Mouse (Mus musculus): Measurements from ENCODE around the gene Obsl1.

The Obsl1 gene

DNA sequence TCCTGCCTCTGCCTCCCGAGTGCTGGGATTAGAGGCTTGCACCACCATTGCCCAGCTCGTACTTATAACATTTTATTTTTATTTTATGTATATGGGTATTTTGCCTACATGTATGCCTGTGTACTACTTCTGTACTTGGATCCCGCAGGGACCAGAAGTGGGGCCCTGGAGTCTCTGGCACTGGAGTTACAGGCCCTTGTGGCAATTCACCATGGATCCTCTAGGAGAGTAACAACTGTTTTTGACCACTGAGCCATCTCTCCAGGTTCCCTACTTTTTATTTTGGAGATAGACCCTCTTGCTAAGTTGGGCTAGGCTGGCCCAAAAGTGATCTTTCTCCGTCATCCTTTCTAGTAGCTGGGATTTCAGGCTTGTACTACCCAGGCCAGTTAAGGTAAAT lies 12.2 kb upstream of the Obsl1 start:
- no peak for DNase-seq (ENCODE audit: low read depth, low spot score)

GRCm38 (mm10) chr1:75517984-75518383 lies 11.7 kb upstream of the Obsl1 start:
- DNase-seq (ENCODE audit: low read depth, low spot score) = no peak

DNA sequence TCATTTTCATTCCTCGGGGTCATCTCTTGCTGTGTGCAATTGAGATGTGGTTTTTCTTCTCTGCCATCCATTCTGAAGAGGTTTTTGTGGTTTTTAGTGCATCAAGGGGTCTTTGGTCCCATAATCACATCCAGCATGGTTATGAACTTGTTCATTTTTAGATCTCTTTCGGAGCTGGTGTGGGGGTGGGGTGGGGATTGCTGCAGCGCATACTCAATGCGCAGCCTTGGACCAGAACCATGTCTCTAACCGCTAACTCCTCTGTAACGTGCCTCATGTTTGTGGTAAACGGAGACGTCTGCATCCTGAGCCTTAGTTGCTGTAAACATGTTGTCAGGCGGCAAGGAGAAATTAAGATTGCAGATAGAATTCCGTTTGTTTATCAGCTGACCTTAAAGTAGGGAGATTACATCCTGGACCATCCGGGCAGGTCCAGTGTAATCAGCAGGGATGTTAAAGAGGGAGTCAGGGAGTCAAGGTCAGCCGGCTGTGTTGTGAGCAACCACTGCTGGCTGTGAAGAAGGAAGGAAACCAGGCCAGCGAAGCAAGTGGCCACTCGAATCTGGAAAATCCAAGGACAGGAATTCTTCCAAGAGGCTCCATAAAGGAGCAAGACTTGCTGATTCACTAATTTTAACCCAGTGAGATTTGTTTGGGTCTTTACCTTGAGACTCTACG lies 10.6 kb upstream of the Obsl1 start:
- DNase-seq (ENCODE audit: low read depth, low spot score) = no peak

DNA sequence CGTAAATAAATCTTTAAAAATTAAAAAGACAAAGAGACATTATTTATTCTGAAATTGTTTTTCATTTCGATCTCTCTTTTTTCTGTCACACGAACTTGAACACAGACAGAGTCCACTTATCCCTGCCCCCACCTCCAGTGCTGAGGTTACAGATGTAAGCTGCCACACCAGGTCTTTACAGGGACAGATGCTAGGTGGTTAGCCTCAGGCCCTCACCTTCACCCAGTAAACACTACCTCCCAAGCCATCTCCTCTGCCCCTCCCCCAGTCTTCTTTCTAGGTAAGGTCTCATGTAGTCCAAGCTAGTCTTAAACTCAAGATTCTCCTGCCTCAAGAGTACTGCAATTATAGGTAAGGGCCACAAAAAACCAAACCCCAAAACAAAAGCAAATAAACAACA lies 6.3 kb upstream of the Obsl1 start:
- no peak for DNase-seq (ENCODE audit: low read depth, low spot score)

DNA sequence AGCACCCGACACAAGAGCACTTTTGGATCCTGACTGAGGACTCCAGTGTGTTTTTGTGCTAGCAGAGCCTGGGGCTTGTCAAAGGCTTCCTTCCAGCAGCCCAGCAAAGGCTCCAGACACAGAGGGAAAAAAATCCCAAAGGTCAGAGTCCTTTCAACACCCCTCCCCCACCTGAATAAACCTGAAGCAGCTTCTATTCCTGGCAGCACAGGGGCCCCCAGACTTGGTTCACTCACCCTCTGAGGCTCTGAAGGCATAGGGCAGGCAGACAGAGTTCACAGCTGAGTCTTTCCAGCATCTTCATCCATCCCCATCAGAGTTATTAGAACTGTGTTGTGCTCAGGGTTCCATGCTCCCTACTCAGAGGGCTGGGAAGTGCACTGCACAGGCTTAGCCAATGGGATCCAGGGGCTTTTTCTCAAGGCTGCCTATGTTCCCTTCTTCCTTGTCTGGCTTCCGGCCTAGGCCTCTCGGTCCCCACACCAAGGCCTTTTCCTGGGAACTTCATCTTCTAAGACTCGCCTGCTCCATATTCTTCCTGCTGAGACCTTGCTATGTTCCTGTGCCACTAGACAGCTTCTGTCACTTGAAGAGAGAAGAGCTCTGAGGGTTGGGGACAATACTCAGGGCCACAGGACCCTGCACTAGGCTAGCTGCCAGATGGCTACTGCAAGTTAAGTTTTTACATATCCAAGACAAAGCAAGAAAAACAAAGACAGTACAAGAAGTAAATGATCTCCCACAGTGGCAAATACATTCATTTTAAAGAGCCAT lies 5.4 kb upstream of the Obsl1 start:
- no peak for DNase-seq (ENCODE audit: low read depth, low spot score)

DNA sequence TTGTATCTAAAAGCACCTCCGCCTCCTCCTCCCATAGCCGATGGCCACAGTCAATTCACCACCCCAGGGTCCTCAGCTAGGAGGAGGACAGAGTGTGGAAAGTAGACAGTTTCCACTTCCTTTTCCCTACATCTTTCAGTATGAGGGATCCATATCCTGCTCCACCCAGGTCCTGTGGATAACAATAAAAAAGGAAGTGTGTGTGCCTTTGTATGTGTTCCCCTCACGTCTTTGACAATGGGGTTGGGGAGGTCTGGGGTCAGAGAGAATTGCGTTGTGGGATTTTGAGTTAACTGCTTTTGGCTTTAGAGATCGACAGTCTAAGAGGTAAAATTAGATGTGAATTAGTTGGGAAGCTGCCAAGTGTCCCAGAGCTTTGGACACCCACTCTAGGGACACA lies 3.9 kb upstream of the Obsl1 start:
- DNase-seq (ENCODE audit: low read depth, low spot score) = no peak

GRCm38 (mm10) chr1:75509586-75509985 lies 3.3 kb upstream of the Obsl1 start:
- DNase-seq (ENCODE audit: low read depth, low spot score) = no peak

DNA sequence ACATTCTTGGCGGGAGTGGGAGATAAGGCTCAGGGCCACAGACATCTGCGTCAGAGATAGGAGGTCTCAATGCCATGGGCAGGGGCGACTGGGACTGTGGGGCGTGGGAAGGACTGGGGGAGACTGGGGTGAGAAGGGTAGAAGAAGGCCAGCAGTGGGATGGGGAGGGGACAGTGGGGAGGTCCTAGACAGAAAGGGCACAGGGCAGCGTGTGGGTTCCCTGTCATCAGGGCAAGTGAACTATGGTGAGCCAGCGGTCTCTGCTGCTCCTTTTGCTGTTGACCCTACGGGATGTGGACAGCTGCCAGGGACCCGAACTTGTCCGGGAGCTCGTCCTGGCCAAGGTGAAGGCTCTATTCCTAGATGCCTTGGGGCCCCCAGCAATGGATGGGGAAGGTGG lies 754 bp upstream of the Obsl1 start, which contains the start of gene Inha:
TSS of gene Inha (plus strand) at position 72 of the 400 bp plus-strand sequence.
- DNase-seq (ENCODE audit: low read depth, low spot score) = no peak

- DNase-seq (ENCODE audit: low read depth, low spot score) = no peak
These were observed 895 bp downstream of the Obsl1 start for GRCm38 (mm10) chr1:75505159-75505955.

DNA sequence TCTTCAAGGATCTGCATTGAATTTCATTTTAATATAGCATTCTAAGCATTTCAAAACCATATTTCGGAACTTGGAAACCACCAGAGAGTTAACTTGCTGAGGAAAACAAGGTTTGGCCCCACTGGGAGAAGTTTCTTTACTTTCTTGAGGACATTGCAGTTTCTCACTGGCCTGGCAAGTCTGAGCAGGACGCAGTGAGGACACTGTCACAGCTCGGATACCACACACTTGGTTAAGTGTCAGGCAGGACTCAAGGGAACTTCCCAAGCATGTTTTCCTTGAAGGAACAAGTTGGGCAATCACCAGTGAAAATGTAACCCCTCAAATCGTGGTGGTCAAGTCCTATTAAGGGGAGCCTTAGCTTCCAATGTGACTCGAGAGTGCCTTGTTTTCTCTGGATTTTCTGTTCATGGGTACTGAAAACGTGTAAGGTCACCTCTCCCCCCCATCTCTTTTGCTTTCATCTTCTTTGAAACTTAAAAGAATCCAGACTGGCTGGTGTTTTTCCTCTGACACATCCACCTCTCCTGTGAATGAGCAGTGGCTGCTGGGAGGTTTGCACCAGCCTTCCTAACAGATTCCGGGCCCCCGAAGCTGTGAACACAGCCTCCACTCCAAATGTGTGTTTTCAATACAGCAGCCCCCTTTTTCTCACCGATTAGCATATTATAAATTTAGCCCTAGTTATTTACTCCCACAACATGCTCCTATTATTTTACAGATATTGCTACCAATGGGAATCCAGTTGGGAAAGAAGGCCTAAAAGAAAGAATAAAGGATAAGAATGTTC lies 1.8 kb downstream of the Obsl1 start:
- no peak for DNase-seq (ENCODE audit: low read depth, low spot score)

GRCm38 (mm10) chr1:75503651-75503980 lies 2.6 kb downstream of the Obsl1 start:
- DNase-seq (ENCODE audit: low read depth, low spot score) = no peak

GRCm38 (mm10) chr1:75502945-75503650 lies 3.2 kb downstream of the Obsl1 start:
- DNase-seq (ENCODE audit: low read depth, low spot score) = no peak

DNA sequence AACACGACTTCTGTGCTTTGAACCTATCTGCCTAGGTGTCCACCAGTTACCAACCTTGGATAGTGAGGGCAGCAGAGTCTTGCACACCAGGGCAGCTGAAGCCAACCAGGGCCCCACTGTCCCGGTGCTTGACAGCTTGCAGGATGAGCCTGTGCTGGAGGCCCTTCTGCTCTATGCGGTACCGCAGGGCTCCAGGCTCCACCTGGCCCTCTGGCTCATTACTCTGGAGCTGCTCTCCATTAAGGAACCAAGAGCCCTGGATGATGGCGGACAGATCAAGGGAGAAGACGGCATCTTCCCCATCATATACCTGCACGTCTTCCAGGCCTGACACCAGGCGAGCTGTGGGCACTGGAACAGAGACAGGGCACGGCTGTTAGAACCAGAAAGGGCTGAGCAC lies 4.3 kb downstream of the Obsl1 start:
- no peak for DNase-seq (ENCODE audit: low read depth, low spot score)

DNA sequence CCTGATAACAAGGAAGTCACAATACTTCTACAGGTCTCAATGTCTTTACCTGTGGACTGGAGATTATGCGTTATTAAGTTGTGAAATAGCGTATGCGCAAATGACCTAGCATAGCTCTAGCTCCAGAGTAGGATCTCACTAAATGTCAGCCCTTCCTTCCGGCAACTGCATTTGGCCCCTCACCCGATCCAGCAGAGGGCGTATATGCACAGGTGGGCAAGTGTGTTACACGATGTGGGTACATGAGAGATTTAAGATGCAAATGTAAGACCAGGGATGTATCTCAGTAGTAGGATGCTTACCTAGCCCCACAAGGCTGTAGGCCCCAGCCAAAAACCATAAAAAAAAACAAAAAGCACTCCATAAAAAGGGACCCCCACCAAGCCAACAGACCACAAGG lies 6.8 kb downstream of the Obsl1 start:
- no peak for DNase-seq (ENCODE audit: low read depth, low spot score)

GRCm38 (mm10) chr1:75498897-75499296 lies 7.4 kb downstream of the Obsl1 start:
- no peak for DNase-seq (ENCODE audit: low read depth, low spot score)

GRCm38 (mm10) chr1:75494878-75495548 lies 11.2 kb downstream of the Obsl1 start:
- no peak for DNase-seq (ENCODE audit: low read depth, low spot score)

DNA sequence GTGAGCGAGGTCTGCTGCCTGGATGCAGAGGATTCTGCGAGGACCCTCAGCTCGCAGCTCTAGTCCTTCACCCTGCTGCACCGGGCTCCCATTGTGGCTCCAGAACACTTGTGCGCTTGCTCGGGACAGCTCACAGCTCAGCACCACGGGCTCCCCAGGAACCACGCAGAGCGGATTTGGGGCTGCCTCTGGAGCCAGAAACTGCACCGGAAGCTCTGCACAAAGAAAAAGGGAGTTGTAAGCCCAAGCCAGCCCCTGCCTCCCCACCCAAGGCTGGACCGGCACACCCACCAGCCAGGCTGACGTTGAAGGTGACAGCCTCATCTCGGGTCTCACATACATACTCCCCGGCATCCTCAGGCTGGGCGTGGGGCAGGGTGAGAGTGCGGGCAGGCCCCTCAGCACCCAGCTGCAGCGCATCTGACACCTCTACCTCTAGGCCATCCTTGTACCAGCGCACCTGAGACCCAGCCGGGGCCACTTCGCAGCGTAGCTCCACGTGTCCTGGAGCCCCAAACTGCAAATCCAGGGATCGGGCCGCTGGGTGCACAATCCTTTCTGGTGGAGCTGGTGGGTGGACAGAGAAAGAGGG lies 13.6 kb downstream of the Obsl1 start:
- no peak for DNase-seq (ENCODE audit: low read depth, low spot score)

DNA sequence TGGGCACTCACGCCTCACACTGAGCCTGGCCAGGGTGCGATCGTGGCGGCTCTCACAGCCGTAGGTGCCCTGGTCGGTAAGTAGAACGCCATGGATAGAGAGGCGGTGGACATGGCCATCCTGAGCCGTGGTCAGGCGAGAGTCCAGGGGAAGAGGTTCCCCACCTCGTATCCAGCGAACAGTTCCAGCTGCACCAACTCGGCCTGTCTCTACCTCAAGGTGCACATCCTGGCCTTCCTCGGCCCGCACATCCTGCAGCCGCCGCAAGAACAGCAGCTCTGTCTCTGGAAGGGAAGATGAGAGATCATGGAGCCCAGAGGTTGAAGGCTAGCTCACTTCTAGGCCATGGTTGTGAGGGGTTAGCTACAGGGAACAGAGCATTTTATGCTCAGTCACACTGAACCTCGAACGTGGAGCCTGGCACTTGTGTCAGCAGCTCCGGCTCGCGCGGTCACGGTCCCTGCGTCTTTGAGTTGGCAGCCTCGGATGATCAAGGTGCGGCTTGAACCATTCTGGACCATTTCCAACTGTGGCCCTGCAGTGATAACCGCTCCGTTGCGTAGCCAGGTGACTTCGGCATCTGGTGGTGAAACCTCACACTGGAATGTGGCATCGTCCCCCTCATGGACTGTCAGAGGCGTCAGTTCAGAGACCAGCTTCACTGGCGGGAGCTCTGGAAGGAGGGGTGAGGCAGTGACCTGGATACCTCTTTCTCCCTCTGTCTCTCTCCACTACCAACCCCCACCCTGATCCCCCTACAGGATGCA lies 15.3 kb downstream of the Obsl1 start:
- DNase-seq (ENCODE audit: low read depth, low spot score) = no peak

DNA sequence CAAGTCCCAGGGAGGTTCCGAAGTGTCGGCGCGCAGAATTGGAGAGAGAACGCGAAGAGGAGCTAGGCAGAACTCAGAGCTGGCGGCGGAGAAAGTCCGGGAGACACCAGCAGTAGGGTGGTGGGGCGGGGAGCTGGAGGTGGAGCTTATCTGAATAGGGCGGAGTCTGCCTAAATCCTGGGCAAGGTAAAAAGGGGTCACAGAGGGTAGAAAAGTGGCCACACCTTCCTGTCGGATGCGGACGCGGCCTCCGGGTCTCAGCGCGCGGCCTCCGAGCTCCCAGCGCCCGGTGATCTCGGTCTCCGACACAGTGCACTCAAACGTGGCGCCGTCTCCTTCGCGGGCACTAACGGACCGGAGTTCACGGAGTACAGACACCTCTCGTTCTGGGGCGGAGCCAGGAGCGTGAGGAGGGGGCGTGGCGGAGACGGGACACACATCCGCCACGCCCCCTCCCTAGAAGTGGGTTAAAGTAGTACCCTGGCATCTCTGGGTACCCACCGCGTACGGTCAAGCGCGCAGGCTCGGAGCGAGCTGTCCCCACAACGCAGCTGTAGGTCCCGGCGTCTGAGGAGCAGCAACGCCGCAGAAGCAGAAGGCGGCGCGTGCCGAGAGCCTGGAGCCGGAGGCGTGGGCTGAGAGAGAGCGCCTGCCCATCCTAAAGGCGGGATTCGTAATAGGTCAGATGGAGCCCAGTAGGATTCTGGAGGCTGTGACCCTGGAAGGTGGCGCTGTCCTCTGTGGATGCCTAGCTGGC lies 18.7 kb downstream of the Obsl1 start:
- no peak for DNase-seq (ENCODE audit: low read depth, low spot score)
